Mouse (Mus musculus) lung, adult 2 months (tissue): ENCODE data around the gene Ooep.
"Not testable (repeated sequence)": the region's sequence is repeated elsewhere in the genome, so short reads cannot be mapped to it uniquely, and the experiment has no call there.

Source experiments
- CTCF ChIP-seq: fragments of 200-500 bp; IDR thresholded peaks from 2 replicates; pipeline ENCODE4 v1.5.1; 2011; ENCODE audit warnings: mild to moderate bottlenecking, low read length, control low read depth; ENCODE audit not compliant: insufficient read depth
- POLR2A ChIP-seq: fragments of 200-500 bp; IDR thresholded peaks from 2 replicates; pipeline ENCODE4 v1.6.1; 2011; ENCODE audit warnings: low read depth, mild to moderate bottlenecking, control low read depth, low read length, borderline replicate concordance; ENCODE audit errors: extremely low read depth

GRCm38 (mm10) chr9:78345235-78345634 lies 33.3 kb downstream of the Ooep start:
- not testable (repeated sequence) for TF ChIP-seq CTCF, POLR2A
